Mouse (Mus musculus): ENCODE measurements around the gene Olfr312.
"Not testable (repeated sequence)": the region's sequence is repeated elsewhere in the genome, so short reads cannot be mapped to it uniquely, and the experiment has no call there.

Gene Olfr312

DNA sequence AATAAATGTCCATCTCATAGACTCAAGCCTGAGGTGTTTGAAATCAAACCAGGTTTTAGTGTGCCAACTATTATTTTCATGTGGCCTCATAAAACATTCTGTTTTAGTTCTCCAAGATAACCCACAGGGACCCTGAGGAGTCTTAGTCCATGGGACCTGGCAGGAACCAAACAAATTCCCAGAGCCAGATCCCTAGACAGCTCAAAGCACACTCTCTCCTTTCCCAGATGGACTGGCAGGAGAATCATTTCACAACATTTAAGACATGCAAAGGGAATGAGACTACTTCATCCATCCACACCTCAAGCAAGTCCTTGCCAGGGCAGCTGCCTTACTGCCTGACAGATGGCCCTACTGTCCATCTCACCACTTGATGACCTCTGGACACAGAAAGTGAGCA, at the start of gene Olfr312:
Gene Olfr312 (plus strand): TSS at position 301 of the 400 bp plus-strand sequence.
- not testable (repeated sequence) for DNase-seq (ENCODE audit: extremely low spot score, low spot score)

DNA sequence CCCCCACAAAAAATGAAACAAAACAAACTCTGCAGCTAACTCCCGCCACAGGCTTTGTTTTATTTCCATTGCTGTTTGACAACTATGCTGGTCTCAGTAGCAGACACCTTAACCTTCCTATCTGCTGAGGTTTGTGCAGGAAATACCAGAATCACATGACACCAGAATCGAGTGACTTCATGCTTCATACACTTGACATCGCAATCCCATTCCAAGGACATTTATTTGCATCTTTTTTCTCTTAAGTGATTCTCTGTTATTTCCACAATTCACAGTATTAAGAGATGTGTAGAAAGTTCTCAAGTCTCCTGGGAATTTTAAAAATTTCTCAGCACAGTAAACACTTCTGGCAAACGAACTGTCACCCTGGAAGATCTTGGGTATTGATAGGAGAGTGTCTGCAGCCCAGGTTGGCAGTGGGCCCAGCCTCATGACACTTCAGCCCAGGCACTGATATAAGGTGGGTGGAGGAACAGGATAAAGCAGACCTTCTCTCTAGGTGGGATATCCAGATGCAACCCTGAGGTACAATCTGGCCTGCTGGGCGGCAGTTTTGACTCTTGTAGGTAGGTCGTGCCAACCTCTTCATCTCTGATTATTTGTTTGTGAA, 46.5 kb upstream of the Olfr312 start, which contains the start of gene Olfr314:
Gene Olfr314 (plus strand): TSS at position 473 of the 610 bp plus-strand sequence.
- no peak for DNase-seq (ENCODE audit: extremely low spot score, low spot score)

DNA sequence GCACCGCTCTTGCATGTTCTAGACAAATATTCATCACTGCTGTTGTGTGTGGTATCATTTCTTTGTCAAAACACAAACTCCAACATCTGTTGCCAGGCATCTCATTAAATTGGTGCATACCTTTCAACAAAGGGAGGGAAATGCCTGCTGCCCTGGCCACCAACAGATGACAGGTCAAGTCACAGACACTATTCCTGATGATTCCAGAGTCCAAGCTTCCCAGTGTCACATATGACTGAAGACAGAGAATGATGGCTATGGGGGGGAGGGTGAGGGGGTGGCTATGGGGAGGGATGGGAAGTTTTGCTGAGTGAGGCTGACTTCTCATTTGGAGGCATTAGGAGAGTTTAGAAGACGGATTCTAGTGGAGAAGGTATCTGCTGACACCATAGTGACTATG, 44.9 kb upstream of the Olfr312 start:
- DNase-seq (ENCODE audit: extremely low spot score, low spot score): no peak

DNA sequence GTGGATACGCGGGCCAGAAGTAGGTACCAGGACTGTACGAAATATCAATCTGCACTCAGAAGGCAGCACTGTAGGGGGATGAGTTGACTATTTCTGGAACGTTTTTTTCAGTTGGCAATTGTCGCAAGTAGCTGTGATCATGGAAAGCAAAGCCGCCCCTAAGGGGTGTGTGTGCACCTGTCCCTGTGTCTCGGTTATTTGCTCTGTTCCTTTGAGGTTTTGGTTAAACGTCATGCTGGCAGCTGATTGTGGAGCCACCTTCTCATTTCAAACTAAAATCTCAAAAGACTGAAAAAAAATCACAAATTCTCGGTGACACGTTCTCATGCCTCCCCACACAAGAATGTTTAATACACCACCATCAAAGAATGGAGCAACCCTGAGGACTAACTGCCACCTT, 41.4 kb upstream of the Olfr312 start:
- DNase-seq (ENCODE audit: extremely low spot score, low spot score): no peak

DNA sequence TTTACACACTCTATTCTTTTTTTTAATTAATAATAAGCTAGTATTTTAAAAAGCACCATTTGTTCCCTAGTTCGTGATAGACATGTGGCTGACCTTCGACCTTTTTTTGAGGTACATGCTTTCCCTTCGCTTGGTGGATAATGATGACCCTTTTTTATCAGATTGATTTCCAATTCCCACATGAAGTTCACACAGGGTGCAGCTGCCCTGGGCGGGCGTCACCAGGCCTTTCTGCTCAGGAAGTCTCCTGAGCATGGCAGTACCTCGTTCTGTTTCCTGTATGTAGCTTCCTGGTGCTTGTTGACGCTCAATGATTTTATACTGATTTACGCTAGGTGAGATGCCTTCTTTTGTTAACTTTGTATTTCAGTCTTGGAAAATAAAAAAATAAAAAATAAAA, 40.7 kb upstream of the Olfr312 start:
- DNase-seq (ENCODE audit: extremely low spot score, low spot score): no peak

DNA sequence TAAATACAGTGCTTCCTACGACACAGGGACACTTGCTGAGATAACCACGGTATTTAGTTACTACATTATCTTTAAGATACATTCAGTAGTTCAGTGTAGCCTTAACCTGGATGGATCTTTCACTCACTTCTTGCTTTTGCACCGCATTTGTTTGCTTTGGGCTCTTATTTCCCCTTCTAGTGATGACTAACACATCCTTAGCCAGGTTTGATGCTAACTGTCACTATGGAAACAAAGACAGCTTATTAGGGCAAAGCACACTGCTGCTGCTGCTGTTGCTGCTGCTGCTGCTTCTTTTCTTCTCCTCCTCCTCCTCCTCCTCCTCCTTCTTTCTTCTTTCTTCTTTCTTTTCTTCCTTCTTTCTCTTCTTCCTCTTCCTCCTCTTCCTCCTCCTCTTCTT, 39.5 kb upstream of the Olfr312 start:
- DNase-seq (ENCODE audit: extremely low spot score, low spot score): no peak

DNA sequence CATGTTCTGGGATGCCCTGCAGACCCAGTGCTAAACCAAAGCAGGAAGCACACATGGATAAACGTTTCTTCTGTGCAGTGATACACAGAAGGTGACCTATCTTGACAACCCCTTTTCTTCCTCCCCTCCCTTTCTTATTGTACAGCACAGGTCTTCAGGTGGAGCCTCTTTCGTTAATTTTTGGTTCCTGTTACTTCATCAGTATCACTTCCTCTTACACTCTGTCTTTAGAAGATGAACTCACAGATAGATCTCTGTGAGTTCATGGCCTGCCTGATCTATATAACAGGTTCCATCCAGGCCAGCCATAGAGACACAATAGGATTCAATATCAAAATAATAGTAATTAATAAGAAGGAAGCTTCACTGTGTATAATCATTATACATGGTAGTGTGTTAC, 39.0 kb upstream of the Olfr312 start:
- DNase-seq (ENCODE audit: extremely low spot score, low spot score): no peak

DNA sequence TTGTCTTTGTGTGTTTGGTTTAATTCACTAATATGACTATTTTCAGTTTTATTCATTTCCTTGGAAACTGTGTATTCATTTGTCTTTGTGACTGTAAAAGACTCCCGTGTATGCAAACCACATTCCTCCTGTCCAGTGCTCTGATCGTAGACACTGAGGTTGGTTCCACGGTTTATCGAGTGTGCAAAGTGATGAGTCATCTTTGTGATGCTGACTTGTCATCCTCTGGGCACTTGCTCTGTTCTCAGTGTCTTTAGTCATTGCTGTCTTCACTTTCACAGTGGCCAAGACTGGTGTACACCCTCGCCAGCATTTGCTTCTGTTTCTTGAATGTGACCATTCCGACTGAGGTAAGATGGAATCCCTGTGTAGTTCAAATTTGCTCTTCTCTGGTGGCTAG, 38.4 kb upstream of the Olfr312 start:
- no peak for DNase-seq (ENCODE audit: extremely low spot score, low spot score)

DNA sequence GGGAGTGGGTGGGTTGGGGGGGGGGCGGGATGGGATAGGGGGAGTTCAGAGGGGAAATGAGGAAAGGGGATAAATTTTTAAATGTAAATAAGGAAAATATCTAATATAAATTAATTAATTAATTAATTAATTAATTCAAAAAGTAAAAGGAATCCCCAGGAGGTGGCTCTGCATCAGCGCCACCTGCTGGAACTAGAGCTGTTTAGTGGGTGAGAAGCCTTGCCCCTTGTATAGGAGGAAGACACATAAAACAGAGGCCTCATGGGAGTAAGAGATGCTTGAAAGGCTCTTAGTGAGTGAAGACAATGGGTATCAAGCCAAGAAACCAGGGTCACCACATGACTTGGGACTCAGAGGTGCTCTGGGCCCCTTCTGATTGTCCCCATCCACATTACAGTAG, 33.2 kb upstream of the Olfr312 start:
- no peak for DNase-seq (ENCODE audit: extremely low spot score, low spot score)

DNA sequence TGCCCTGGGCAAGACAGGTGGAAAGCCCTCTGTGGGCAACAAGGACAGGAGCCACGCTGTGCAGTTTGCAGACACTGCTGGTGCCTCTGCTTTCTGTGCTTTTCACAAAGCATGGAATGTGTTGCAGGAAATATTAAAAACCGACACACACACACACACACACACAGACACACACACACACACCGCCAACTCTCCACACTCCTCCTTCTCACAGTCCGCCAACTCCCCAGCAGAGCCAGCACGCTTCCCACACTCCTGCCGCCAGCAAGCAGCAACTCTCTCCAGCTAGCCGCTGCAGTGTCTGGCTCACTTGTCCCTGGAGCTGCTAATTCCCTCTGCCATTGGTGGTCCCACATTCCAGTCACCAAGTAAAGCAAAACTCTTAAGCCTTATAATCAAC, 32.2 kb upstream of the Olfr312 start:
- no peak for DNase-seq (ENCODE audit: extremely low spot score, low spot score)

DNA sequence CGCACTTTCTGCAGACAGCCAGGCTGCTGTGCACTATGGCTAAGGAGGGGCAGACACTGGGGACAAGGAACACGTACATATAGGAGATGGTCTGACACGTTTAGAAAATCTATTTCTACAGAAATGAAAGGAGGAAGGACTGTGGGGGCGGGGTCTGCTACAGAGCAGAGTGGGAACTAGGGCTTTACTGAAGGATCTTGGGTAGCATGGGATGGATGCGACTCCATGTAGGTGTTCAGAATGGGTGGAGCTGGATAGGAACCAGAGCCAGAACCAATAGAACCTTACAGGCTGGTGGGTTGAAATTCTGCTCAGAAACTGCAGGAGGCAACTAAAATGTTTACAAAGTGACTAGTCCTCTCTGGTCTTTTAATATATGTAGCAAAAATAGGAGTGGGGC, 29.3 kb upstream of the Olfr312 start:
- no peak for DNase-seq (ENCODE audit: extremely low spot score, low spot score)

DNA sequence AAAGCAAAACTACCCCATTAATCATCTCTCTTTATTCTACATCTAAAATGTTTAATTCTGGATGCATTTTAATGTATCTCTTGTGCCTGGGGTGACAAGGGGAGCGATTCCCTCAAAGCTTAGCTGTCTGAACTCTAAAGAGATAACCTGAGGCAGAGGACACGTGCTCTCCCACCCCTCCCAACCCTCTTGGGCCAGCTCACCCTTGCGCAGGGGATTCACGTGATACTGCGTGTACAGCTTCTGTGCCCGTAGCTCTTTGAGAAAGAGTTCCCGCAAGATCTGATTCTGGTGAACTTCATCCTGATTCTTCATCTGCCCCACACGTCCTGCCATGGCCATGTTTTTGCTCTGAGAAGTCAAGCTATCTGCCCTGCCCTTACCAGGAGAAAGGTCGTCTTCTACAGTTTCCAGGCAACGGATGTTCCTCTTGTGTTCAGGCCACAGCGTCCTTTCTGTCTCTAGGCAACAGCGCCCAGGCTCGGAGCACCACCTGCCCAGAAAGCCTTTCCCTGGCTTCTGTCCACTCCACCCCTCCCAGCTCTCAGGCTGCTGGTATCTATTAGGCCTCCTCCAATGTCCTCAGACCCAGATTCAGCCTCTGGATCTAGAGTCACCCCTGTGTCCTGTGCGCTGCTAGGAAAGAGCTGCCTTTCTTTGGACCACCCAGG, 27.3 kb upstream of the Olfr312 start, which contains the start of gene Fam183b:
Gene Fam183b (minus strand): TSS at position 403 of the 671 bp plus-strand sequence.
- DNase-seq (ENCODE audit: extremely low spot score, low spot score): peak; percentile 44

DNA sequence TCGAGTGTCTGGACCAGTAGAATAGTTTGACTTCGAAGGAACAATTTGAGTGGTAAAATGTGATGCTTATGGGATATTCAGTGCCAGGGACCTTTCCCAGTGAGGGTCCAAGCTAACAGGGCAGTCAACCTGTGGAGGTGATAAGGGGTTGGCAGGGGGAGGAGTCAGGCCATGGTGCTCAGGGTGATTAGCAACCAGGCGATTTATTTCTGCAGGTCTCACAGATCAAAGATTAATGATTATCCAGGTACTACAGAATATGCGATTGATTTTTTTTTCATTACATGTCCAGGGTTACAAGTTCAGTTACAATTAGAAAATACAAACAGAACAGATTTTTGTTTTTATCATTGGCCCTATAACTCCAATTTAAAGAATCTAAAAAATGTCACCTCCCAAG, 25.2 kb upstream of the Olfr312 start:
- DNase-seq (ENCODE audit: extremely low spot score, low spot score): no peak

DNA sequence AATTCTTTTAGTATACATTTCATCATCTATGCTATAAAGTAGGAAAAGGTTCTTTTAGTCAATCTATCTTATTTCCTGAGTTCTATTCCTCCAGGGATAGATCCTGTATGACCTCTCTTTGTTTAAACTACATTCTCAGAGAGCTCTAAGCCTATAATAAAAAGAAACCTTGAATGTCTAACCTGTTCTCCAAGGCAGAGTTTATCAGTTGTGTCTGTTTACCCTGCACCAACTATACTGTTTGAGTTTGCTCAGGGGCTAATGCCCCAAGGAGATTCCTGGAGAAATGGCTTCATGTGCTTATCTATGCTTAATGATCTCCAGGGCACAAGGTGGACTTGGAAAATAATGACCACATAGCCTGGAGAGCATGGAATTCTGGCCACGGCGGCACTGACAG, 24.6 kb upstream of the Olfr312 start:
- DNase-seq (ENCODE audit: extremely low spot score, low spot score): no peak

DNA sequence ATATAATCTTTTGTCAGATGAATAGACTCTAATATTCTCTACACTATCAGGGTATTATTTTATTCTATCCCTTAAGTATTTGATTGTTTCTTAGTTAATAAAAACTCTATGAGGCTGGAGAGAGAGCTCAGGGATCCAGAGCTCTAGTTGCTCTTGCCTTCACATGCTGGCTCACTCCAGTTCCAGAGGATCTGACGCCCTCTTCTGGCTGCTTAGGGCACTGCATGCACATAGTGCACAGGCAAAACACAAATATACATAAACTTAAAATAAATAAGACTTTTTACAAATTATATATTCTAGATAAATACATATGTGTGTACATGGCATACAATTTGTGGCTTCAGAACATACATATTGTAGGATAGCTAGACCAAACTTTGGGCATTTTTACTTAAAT, 17.0 kb upstream of the Olfr312 start:
- DNase-seq (ENCODE audit: extremely low spot score, low spot score): no peak

DNA sequence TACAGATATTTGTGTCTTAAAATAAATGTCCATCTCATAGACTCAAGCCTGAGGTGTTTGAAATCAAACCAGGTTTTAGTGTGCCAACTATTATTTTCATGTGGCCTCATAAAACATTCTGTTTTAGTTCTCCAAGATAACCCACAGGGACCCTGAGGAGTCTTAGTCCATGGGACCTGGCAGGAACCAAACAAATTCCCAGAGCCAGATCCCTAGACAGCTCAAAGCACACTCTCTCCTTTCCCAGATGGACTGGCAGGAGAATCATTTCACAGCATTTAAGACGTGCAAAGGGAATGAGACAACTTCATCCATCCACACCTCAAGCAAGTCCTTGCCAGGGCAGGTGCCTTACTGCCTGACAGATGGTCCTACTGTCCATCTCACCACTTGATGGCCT, 14.3 kb upstream of the Olfr312 start, which contains the start of gene Olfr313:
Gene Olfr313 (plus strand): TSS at position 301 of the 400 bp plus-strand sequence.
- not testable (repeated sequence) for DNase-seq (ENCODE audit: extremely low spot score, low spot score)

DNA sequence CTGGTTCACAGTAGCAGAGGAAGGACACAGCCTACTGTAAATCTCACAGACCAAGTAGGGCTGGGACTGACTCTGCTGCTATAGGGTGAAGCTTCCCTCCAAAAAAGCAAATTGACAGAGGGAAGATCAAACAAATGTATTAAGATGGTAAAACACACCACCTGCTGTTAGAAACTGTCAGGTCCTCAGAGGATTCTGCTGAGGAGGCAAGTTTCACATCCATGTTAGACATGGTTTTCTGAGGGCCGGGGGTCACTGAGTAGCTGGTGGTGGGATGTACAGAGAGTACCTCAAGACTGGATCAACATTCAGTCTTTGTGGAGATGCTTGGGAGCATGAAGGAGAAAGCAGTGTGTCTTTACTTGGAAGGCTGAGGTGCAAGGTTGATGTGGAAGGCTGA, 13.4 kb upstream of the Olfr312 start:
- no peak for DNase-seq (ENCODE audit: extremely low spot score, low spot score)

DNA sequence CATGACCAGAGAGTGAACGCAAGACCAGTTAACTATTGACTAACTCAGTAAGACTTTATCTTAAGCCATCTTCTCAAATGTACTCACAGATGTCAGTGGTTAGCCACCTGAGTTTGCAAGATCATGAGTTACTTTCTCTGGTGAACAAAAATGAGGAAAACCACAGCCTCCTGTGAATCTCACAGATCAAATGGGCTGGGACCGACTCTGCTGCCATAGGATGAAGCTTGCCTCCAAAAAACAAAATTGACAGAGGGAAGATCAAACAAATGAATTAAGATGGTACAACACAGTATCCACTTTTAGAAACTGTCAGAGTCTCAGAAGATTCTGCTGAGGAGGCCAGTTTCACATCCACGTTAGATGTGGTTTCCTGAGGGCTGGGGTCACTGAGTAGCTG, 727 bp downstream of the Olfr312 start:
- DNase-seq (ENCODE audit: extremely low spot score, low spot score): no peak

DNA sequence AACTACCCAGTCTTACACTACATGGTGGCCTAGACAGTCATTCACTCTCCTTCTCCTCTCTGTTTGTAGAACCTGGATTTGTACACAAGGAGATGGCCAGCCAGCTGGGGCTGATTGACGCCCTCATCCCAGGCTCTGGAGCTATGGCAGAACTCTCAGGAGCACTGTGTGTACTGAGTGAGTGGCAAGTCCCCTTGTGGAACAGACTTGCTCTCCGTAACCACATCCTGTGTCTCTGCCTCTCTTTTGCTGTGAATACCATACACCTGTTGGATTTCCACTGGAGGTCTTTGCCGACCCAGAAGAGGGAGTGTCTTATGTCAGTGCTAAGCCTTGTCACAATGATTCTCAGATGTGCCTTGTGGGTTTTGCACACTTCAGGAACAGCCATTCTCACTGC, 3.5 kb downstream of the Olfr312 start:
- not testable (repeated sequence) for DNase-seq (ENCODE audit: extremely low spot score, low spot score)

DNA sequence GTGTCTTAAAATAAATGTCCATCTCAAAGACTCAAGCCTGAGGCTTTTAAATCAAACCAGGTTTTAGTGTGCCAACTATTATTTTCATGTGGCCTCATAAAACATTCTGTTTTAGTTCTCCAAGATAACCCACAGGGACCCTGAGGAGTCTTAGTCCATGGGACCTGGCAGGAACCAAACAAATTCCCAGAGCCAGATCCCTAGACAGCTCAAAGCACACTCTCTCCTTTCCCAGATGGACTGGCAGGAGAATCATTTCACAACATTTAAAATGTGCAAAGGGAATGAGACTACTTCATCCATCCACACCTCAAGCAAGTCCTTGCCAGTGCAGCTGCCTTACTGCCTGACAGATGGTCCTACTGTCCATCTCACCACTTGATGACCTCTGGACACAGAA, 9.9 kb downstream of the Olfr312 start, which contains the start of gene Olfr311:
Gene Olfr311 (plus strand): TSS at position 301 of the 400 bp plus-strand sequence.
- not testable (repeated sequence) for DNase-seq (ENCODE audit: extremely low spot score, low spot score)

DNA sequence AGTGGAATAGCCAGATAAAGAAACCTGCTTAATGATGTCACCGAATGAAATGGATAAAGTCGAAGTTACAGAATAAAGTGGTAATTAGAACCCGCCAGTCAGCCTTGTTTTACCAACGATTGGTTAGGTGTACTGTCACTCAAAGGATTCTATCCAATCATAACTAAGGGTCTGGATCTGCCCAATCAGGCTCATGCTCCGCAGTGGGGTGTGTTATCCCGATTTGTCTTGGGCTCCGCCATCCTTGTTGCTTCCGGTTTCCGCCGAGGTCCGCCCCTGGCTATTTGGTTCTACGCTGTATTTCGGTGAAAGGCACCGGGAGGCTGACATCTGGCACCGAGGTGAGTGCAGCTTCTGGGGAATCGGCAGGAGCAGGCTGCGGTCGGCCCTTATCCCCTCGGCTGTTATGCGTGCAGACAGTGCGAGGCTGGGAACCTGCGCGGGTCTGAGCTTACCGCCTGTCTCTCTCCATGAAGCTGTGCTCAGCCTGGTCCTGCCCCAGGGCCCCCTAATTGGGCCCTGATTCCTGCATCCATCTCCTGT, 18.0 kb downstream of the Olfr312 start, which contains the start of gene Gm12258:
Gene Gm12258 (plus strand): TSS at position 240 of the 543 bp plus-strand sequence.
- peak; percentile 82 for DNase-seq (ENCODE audit: extremely low spot score, low spot score)

DNA sequence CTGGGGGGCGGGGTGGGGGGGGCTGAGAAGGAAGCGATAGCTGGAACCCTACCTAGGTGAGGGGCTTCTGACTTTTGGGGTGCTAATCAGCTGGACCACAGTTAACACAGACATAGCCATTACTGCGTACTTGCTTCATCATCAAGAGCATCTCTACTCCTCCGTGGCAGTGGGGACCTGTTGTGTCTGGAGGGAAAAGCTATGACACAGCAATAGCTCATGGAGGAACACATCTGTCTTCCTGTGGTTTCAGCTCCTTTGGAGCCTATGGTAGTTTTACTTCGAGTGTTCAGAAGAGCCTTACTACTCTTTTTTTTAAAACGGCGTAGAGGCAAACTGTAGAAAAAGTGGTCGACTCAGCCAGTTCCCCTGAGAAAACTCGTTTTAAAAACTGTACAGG, 18.6 kb downstream of the Olfr312 start:
- DNase-seq (ENCODE audit: extremely low spot score, low spot score): no peak

DNA sequence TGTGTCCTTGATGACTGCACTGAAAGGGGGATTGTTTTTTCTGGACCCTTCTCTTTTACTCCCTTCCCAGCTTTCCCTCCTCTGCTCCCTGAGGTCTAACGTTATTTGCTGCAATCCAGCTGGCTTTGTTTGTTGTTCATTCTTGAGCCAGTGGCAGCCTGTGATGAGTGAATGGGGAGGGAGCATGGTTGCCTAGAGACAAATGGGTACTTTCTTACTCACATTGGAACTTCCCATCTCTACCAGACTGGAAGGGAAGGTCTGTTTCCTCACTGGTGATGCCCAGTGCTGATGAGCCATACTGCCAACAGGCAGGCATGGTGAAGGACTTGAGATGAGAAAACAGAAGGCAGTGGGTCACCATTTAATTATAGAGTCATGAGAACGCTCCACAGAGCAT, 20.7 kb downstream of the Olfr312 start:
- DNase-seq (ENCODE audit: extremely low spot score, low spot score): no peak

Measured in neural tube, embryonic 10.5 days (tissue).